Mouse (Mus musculus): ENCODE data around the gene Sp1. TPM values are rescaled to one million over a fixed set of nuclear protein-coding genes. Genes with fewer than 3 reads are reported as not detected.

Gene Sp1
- total RNA-seq, 2 experiments from 2014 or later = 23.0 to 25.1 TPM

DNA sequence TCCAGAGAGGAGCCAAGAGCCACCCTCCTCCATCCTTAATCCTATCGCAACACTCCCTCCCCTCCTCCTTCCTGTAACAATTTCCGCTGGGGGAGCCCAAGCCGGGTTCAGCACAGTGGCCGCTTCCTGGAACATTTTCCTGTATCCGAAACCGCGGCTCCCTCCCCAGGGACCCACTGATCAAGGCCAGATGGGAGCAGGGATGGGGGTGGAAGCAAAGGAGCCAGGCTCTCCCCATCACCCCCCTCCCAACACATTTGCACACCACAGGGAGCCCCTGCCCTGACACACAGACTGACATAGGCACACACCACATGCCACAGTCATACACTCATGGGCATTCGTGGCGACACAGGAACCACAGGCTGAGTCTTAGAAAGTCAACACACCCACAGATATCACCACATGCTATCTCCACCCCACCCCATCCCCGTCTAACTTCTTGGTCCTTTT is 28.1 kb upstream of the Sp1 start:
- peak overlapping the region; percentile 95 for H3K4me3 ChIP-seq
- TF ChIP-seq CTCF (IDR thresholded peaks at IDR 0.05) = no peak
- DNase-seq = peak; percentile 78
- peak overlapping the region; percentile 95 for H3K27ac ChIP-seq
- intact Hi-C loops (cut with DNase I) = loop anchor here (2.0 to 5.0 kb wide), 3 partner anchors 21 to 141 kb away; no protein-coding TSS in a partner anchor

DNA sequence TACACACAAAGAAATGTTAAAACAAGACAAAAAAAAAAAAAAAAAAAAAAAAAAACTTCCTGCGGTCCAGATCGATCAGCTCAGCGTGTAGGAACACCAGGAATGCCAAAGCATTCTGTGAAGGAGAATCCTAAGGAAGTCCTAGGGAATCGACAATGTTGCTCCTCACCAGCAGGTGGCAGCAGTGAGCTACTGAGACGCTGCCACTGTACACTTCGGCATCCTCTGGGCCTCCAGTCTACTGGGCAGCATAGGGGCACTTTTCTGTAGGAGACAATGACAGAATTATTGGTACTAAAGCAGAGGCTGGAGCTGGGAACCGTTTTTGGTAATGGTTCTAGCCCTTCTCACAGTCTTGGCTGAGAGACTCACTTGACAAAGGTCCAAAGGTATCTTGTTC is 24.4 kb upstream of the Sp1 start:
- intact Hi-C loops (cut with DNase I) = loop anchor here (1.0 to 2.0 kb wide), 3 partner anchors 39 to 143 kb away; partner anchors contain the start of gene Npff
- DNase-seq = peak; percentile 89
- Histone ChIP-seq H3K27ac (peak overlapping the region; percentile 51; the same call in 1 of the 2 replicates), H3K4me3 (no peak overlapping the region)
- peak; percentile 94 for TF ChIP-seq CTCF (IDR thresholded peaks at IDR 0.05)

DNA sequence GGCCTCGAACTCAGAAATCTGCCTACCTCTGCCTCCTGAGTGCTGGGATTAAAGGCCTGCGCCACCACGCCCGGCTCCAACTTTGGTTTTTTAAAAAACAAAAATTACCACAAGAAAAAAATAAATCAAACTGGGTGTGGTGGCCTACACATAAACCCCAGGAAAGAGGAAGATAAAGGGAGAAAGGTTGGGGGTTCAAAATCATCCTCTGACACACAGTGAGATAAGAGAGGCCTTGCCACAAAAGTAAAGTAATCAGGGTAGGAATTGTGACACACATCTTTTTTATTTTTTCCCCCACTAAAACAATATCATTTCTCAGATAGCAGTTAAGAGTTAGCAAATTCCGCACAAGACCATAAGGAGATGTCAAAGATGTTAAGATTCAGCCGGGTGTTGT is 22.3 kb upstream of the Sp1 start:
- no peak for DNase-seq
- intact Hi-C loops (cut with DNase I) = no loop called here
- no peak for TF ChIP-seq CTCF (IDR thresholded peaks at IDR 0.05)
- Histone ChIP-seq H3K4me3 (no peak overlapping the region), H3K27ac (no peak overlapping the region)

DNA sequence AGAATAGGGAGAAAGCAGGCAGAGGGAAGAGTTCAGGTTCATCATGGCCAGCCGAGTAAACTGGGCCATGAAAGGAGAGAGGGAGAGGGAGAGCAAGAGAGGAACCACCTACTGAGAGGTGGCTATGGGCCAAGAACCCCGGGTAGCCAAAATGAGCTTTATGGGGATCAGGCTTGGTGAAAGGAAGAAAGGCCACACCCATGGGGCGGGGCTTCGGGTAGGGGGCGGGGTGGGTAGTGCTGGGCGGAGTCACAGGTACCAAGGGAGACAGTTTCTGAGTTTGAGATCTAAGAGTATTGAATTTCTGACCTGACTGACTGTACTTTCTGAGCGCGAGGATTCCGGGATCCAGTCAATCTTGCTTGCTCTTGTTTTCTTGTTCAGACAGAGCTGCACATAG is 19.3 kb upstream of the Sp1 start:
- H3K27ac ChIP-seq = no peak overlapping the region
- TF ChIP-seq CTCF (IDR thresholded peaks at IDR 0.05) = no peak
- no peak for DNase-seq
- intact Hi-C loops (cut with DNase I) = no loop called here
- H3K4me3 ChIP-seq = no peak overlapping the region

DNA sequence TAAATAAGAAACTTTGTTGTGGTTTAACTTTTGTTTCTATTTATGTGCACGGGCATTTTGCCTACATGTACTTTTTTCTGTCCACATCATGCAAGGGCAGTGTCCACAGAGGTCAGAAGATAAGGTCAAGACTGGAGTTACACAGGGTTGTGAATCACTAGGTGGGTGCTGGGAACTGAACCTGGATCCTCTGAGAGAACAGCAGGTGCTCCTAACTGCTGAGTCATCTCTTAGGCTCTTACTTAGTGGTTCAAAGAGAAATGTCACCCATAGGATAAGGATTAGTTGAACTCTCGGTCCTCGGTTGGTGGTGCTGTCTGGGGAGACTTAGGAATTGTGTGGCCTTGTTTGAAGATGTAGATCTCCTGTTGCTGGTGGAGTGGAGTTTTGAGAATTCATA is 17.0 kb upstream of the Sp1 start:
- H3K27ac ChIP-seq = peak overlapping the region; percentile 46; the same call in 1 of the 2 replicates
- H3K4me3 ChIP-seq = no peak overlapping the region
- no peak for DNase-seq
- no peak for TF ChIP-seq CTCF (IDR thresholded peaks at IDR 0.05)
- intact Hi-C loops (cut with DNase I) = no loop called here

DNA sequence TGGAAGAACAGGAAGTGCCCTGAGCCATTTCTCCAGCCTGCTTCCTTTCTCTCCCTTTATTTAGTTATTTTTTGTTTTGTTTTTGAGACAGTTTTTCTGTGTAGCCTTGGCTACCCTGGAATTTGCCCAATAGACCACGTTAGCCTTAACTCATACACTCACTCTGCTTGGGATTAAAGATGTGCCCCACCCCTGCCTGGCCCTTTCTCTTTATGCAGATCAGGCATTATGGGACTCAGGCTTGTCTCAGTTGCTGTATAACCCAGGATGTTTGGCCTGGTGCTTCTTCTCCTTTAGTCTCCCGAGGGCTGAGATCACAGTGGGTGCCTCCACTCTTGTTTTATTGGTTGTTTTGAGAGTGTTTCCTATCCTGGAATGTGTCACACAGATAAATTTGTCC is 13.4 kb upstream of the Sp1 start:
- intact Hi-C loops (cut with DNase I) = no loop called here
- Histone ChIP-seq H3K27ac (peak overlapping the region; percentile 80), H3K4me3 (no peak overlapping the region)
- DNase-seq = no peak
- no peak for TF ChIP-seq CTCF (IDR thresholded peaks at IDR 0.05)

DNA sequence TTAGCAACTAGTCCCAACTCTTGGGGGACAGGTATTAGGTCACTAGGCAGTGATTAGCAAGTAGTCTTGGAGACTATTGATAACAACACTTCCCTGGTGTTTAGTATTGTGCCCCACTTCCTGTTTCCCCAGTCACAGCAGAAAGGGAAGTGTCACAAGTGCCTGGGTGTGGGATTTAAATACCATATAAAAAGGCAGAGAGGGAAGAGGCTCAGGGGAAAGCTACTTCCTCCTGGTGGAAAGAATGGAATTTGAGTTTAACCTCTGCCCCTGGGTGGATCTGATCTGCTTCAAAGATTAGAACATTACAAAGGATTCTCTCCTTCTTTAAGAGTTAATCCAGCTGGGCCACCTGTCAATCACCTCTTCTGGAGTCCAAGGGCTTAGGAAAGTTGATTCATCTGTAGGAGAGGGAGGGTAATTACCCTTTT is 12.3 kb upstream of the Sp1 start:
- H3K27ac ChIP-seq = peak overlapping the region; percentile 80
- DNase-seq = no peak
- H3K4me3 ChIP-seq = no peak overlapping the region
- intact Hi-C loops (cut with DNase I) = no loop called here
- no peak for TF ChIP-seq CTCF (IDR thresholded peaks at IDR 0.05)

DNA sequence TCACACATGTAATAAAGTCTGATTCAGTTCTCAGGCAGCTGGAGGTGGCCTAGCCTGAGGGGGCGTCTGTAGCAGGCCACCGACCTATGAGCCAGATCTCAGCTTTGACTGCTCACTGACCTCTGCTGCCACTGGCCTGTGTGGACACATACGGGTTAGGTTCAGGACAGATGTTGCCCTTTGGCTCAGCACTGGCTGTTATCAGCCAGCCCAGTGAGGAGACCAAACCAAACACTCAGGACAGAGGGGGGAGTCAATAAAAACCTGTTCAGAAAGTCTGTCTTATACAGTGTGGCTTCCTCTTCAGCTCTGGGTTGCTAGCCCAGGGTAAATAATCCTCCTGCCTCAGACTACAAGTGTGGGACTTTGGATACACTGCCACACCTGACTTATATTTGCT is 10.9 kb upstream of the Sp1 start:
- intact Hi-C loops (cut with DNase I) = no loop called here
- DNase-seq = peak; percentile 39

DNA sequence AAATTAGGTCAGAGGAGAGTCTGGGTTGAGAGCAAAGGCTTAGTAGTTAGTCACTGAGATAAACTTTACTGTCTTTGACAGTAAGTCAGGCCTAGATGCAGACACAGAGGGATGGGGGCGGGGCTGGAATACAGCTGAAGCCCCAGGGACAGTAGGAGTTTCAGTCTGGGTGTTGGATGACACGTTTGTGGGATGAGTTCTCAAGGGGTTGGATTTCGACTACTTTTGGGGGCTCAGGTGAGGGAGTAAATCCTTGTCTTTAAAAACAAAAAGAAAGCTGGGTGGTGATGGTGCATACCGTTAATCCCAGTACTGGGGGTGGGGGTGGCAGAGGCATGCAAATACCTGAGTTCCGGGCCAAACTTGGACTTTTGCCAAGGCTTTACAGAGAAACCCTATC is 7.3 kb upstream of the Sp1 start:
- Histone ChIP-seq H3K4me3 (peak overlapping the region; percentile 69), H3K27ac (peak overlapping the region; percentile 96)
- DNase-seq = no peak
- intact Hi-C loops (cut with DNase I) = loop anchor here (2.0 kb wide), 1 partner anchor 22 kb away; no protein-coding TSS in a partner anchor
- TF ChIP-seq CTCF (IDR thresholded peaks at IDR 0.05) = no peak

More for the DNA sequence above, 10.9 kb upstream of the Sp1 start:
- no peak for TF ChIP-seq CTCF (IDR thresholded peaks at IDR 0.05)
- H3K27ac ChIP-seq = peak overlapping the region; percentile 80
- H3K4me3 ChIP-seq = no peak overlapping the region

DNA sequence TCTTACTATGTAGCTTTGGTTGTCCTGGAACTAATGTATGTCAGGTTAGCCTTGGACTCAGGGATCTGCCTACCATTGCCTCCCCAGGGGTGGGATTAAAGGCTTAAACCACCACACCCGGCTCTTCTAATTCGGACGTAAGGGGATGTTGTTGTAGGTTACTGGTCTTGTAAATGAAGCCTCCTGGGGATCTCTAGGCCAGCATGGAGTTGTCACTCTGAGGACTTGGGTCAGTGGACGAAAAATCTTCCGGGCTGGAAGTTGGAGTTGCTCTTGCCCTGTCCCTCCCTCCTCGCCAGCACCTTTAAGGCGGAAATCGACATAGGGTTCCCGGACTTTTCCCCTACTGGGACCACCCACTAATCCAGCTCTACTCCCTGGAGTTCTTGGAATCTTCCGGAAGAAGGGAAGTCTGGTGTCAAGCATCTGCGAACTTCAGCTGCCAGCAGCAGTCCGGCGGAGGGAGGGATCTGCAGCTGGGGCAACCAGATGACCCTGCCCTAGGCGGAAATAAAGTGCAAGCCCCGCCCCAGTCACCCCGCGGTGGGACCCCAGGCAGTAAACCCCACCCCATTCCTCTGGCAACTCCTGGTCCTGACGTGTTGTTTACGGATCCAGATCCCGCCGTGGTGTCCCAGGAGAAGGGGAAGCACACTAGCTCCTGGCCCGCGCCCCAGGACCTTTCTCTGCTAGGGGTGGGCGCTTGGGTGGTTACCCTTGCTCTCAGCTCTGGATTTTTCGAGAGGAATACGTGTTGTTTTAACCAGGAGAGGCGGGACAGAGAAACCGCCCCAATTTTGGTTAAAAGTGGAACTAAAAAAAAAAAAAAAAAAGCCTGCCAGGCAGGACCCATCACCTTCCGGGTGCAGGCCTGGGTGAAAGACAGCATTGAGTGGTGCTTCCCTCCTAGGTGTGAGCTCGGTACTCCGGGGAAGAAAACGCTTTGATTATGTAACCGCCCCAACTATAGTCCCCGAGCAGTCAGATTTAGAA is 6.4 kb upstream of the Sp1 start:
- intact Hi-C loops (cut with DNase I) = loop anchor here (2.0 kb wide), 1 partner anchor 23 kb away; no protein-coding TSS in a partner anchor
- peak; percentile 97 for DNase-seq
- Histone ChIP-seq H3K27ac (peak overlapping the region; percentile 96), H3K4me3 (peak overlapping the region; percentile 69)
- no peak for TF ChIP-seq CTCF (IDR thresholded peaks at IDR 0.05)

DNA sequence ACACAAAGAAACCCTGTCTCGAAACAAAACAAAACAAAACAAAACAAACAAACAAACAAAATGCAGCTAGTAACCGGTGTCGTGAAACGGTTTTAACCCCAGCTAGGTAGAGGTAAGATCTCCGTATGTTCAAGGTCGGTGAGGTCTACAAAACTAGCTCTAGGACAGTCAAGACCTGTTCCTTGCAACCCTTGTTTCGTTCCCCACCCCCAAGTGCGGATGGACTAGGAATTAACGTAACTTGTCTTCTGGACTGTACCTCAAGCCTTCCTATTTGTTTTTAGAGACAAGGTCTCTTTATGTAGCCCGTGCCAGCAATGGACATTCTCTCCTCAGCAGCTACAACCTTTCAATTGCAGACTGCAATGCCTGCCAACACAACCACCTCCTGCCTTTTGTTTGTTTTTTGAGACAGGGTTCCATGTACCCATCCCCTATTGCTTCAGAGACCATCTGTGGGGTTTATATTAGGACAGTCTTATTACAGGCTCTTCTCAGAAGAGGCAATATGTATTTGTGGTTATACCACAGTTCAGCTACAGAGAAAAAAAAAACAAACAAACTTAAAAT is 5.4 kb upstream of the Sp1 start:
- intact Hi-C loops (cut with DNase I) = no loop called here
- H3K27ac ChIP-seq = peak overlapping the region; percentile 96

DNA sequence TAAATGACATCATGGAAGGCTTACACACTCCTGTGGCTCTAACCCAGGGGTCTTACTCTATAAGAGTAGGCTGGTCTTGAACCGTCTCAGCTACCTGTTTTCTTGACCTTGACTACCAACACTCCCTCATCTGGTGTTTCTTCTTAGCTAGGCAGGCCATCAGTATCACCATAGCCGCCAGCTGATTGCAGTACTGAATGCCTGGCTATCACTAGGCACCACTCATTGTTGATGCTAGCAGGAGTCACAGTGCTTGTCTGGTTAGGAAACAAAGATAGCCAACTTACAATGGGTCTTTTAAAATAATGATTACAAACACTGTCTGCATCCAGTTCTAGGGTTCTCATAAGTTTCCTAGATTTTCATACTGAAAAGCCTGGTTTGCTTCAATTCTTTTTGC is 4.7 kb upstream of the Sp1 start:
- intact Hi-C loops (cut with DNase I) = no loop called here
- no peak for DNase-seq
- H3K4me3 ChIP-seq = no peak overlapping the region

More for the DNA sequence above, 5.4 kb upstream of the Sp1 start:
- H3K4me3 ChIP-seq = peak overlapping the region; percentile 69
- no peak for TF ChIP-seq CTCF (IDR thresholded peaks at IDR 0.05)
- DNase-seq = no peak

DNA sequence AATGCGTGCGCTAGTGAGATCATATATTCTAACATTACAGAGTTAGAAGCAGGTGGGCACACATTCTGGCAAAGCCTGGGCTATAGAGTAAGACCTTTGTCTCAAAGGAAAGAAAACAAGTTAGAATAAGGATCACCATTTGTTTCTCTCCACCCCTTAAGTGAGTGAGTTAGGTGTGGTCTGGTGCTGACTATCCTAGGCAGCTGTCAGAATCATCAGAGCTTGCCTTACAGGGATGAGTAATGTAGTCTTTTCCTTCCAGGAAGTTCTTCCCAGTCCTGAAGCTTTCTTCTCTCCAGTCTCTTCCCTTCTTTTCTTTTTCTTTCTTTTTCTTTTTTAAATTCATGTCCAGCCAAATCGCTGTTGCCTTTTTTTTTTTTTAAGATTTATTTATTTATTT is 3.7 kb upstream of the Sp1 start:
- TF ChIP-seq CTCF (IDR thresholded peaks at IDR 0.05) = no peak
- intact Hi-C loops (cut with DNase I) = no loop called here

More for the DNA sequence above, 4.7 kb upstream of the Sp1 start:
- H3K27ac ChIP-seq = peak overlapping the region; percentile 96
- no peak for TF ChIP-seq CTCF (IDR thresholded peaks at IDR 0.05)

More for the DNA sequence above, 3.7 kb upstream of the Sp1 start:
- no peak for DNase-seq
- no peak overlapping the region for H3K4me3 ChIP-seq
- H3K27ac ChIP-seq = peak overlapping the region; percentile 96

Measured in gastrocnemius, adult 2 months (tissue).